Mouse (Mus musculus): Measurements from ENCODE around the gene Tmem59. TPM values are rescaled to one million over a fixed set of nuclear protein-coding genes. Genes with fewer than 3 reads are reported as not detected.
A peak's percentile ranks its signal among the peaks of the same experiment; 100 is the strongest.

Tmem59 gene
- polyA plus RNA-seq, 1 experiment from 2014 or later: 560 TPM

GRCm38 (mm10) chr4:107217574-107217973 lies 39.4 kb downstream of the Tmem59 start:
- TF ChIP-seq CTCF (IDR thresholded peaks at IDR 0.05; ENCODE audit: low read depth): no peak
- Histone ChIP-seq H3K4me1 (replicated peaks; ENCODE audit: control insufficient read depth, insufficient read depth, low read length) (no peaks in the 10 kb centered on the region), H3K9me3 (ENCODE audit: control insufficient read depth) (no peaks in the 10 kb centered on the region), H3K36me3 (ENCODE audit: control insufficient read depth, insufficient read depth) (no peaks in the 10 kb centered on the region), H3K4me3 (ENCODE audit: low read depth, low read length) (no peak overlapping the region), H3K9ac (ENCODE audit: low read depth, low read length) (no peak overlapping the region), H3K4me2 (replicated peaks; ENCODE audit: low read depth) (no peak overlapping the region), H3K27me3 (replicated peaks; ENCODE audit: control insufficient read depth, insufficient read depth, low read length) (no peaks in the 10 kb centered on the region), H3K27ac (ENCODE audit: low read depth, low read length) (no peak overlapping the region)
- ATAC-seq: no peak
- WGBS: 56% methylated on average over 9 of the region's 9 CpGs

GRCm38 (mm10) chr4:107221524-107221923 lies 43.3 kb downstream of the Tmem59 start:
- ATAC-seq: no peak
- 83% methylated on average over 5 of the region's 5 CpGs for WGBS
- no peaks in the 10 kb centered on the region for H3K36me3 ChIP-seq (ENCODE audit: control insufficient read depth, insufficient read depth)
- no peaks in the 10 kb centered on the region for H3K9me3 ChIP-seq (ENCODE audit: control insufficient read depth)
- no peaks in the 10 kb centered on the region for H3K4me1 ChIP-seq (replicated peaks; ENCODE audit: control insufficient read depth, insufficient read depth, low read length)
- no peak overlapping the region for H3K9ac ChIP-seq (ENCODE audit: low read depth, low read length)
- H3K27me3 ChIP-seq (replicated peaks; ENCODE audit: control insufficient read depth, insufficient read depth, low read length): no peaks in the 10 kb centered on the region
- H3K4me3 ChIP-seq (ENCODE audit: low read depth, low read length): no peak overlapping the region
- no peak overlapping the region for H3K4me2 ChIP-seq (replicated peaks; ENCODE audit: low read depth)
- TF ChIP-seq CTCF (IDR thresholded peaks at IDR 0.05; ENCODE audit: low read depth): no peak
- H3K27ac ChIP-seq (ENCODE audit: low read depth, low read length): no peak overlapping the region

GRCm38 (mm10) chr4:107223225-107224204 lies 45.3 kb downstream of the Tmem59 start:
- peak; percentile 74 for ATAC-seq
- TF ChIP-seq CTCF (IDR thresholded peaks at IDR 0.05; ENCODE audit: low read depth): no peak
- no peak overlapping the region for H3K9ac ChIP-seq (ENCODE audit: low read depth, low read length)
- H3K27ac ChIP-seq (ENCODE audit: low read depth, low read length): no peak overlapping the region
- no peaks in the 10 kb centered on the region for H3K4me1 ChIP-seq (replicated peaks; ENCODE audit: control insufficient read depth, insufficient read depth, low read length)
- H3K36me3 ChIP-seq (ENCODE audit: control insufficient read depth, insufficient read depth): no peaks in the 10 kb centered on the region
- H3K4me3 ChIP-seq (ENCODE audit: low read depth, low read length): no peak overlapping the region
- no peaks in the 10 kb centered on the region for H3K27me3 ChIP-seq (replicated peaks; ENCODE audit: control insufficient read depth, insufficient read depth, low read length)
- H3K4me2 ChIP-seq (replicated peaks; ENCODE audit: low read depth): no peak overlapping the region
- WGBS: 69% methylated on average over 11 of the region's 11 CpGs
- H3K9me3 ChIP-seq (ENCODE audit: control insufficient read depth): no peaks in the 10 kb centered on the region

GRCm38 (mm10) chr4:107226313-107226712 lies 48.1 kb downstream of the Tmem59 start:
- no peak for TF ChIP-seq CTCF (IDR thresholded peaks at IDR 0.05; ENCODE audit: low read depth)
- Histone ChIP-seq H3K4me3 (ENCODE audit: low read depth, low read length) (no peak overlapping the region), H3K4me2 (replicated peaks; ENCODE audit: low read depth) (no peak overlapping the region), H3K36me3 (ENCODE audit: control insufficient read depth, insufficient read depth) (0 out of 2 replicates have a peak, but pooled peaks cover 2% of the 10 kb centered on the region), H3K27ac (ENCODE audit: low read depth, low read length) (no peak overlapping the region), H3K27me3 (replicated peaks; ENCODE audit: control insufficient read depth, insufficient read depth, low read length) (no peaks in the 10 kb centered on the region), H3K9me3 (ENCODE audit: control insufficient read depth) (no peaks in the 10 kb centered on the region), H3K4me1 (replicated peaks; ENCODE audit: control insufficient read depth, insufficient read depth, low read length) (no peaks in the 10 kb centered on the region), H3K9ac (ENCODE audit: low read depth, low read length) (no peak overlapping the region)
- no peak for ATAC-seq
- 87% methylated on average over 2 of the region's 2 CpGs for WGBS

- 66% methylated on average over 3 of the region's 3 CpGs for WGBS
- no peak overlapping the region for H3K27ac ChIP-seq (ENCODE audit: low read depth, low read length)
- no peak overlapping the region for H3K4me3 ChIP-seq (ENCODE audit: low read depth, low read length)
- H3K9ac ChIP-seq (ENCODE audit: low read depth, low read length): no peak overlapping the region
- no peak overlapping the region for H3K4me2 ChIP-seq (replicated peaks; ENCODE audit: low read depth)
- H3K9me3 ChIP-seq (ENCODE audit: control insufficient read depth): no peaks in the 10 kb centered on the region
- H3K36me3 ChIP-seq (ENCODE audit: control insufficient read depth, insufficient read depth): peaks cover 41% of the 10 kb centered on the region
- TF ChIP-seq CTCF (IDR thresholded peaks at IDR 0.05; ENCODE audit: low read depth): no peak
- H3K4me1 ChIP-seq (replicated peaks; ENCODE audit: control insufficient read depth, insufficient read depth, low read length): no peaks in the 10 kb centered on the region
- ATAC-seq: no peak
- no peaks in the 10 kb centered on the region for H3K27me3 ChIP-seq (replicated peaks; ENCODE audit: control insufficient read depth, insufficient read depth, low read length)
These were observed 54.0 kb downstream of the Tmem59 start for GRCm38 (mm10) chr4:107232219-107232618.

- TF ChIP-seq CTCF (IDR thresholded peaks at IDR 0.05; ENCODE audit: low read depth): no peak
- H3K4me2 ChIP-seq (replicated peaks; ENCODE audit: low read depth): no peak overlapping the region
- no peaks in the 10 kb centered on the region for H3K4me1 ChIP-seq (replicated peaks; ENCODE audit: control insufficient read depth, insufficient read depth, low read length)
- peak; percentile 70 for ATAC-seq
- H3K9me3 ChIP-seq (ENCODE audit: control insufficient read depth): no peaks in the 10 kb centered on the region
- H3K27me3 ChIP-seq (replicated peaks; ENCODE audit: control insufficient read depth, insufficient read depth, low read length): no peaks in the 10 kb centered on the region
- H3K27ac ChIP-seq (ENCODE audit: low read depth, low read length): peak overlapping the region; percentile 15; the same call in 1 of the 2 replicates
- 47% methylated on average over 2 of the region's 2 CpGs for WGBS
- no peak overlapping the region for H3K4me3 ChIP-seq (ENCODE audit: low read depth, low read length)
- H3K36me3 ChIP-seq (ENCODE audit: control insufficient read depth, insufficient read depth): peaks cover 61% of the 10 kb centered on the region
- no peak overlapping the region for H3K9ac ChIP-seq (ENCODE audit: low read depth, low read length)
These were observed 60.1 kb downstream of the Tmem59 start for GRCm38 (mm10) chr4:107238253-107238652.
